Mouse (Mus musculus) embryonic facial prominence, embryonic 11.5 days (tissue): Measurements from ENCODE around the gene Tcf3. TPM values are rescaled to one million over a fixed set of nuclear protein-coding genes. Genes with fewer than 3 reads are reported as not detected.
A peak's percentile ranks its signal among the peaks of the same experiment; 100 is the strongest.

ENCODE experiments used
- ATAC-seq: fragments of 200-750 bp; cut with Nextera tagmentation; replicated peaks from 2 replicates; pipeline ENCODE4 v1.8.0; 2017; ENCODE audit warnings: low read depth; ENCODE audit not compliant: insufficient number of reproducible peaks, low FRiP score, low TSS enrichment
- DNase-seq: peaks from one replicate; pipeline ENCODE4 v3.0.0-alpha.2; 2015; ENCODE audit warnings: low spot score
- H3K27ac ChIP-seq: fragments of 300-500 bp; sonication (generic); replicated peaks from 2 replicates; pipeline ENCODE4 v1.5.1; 2014; ENCODE audit warnings: mild to moderate bottlenecking, low read depth, low read length, control low read depth
- H3K27me3 ChIP-seq: fragments of 300-500 bp; sonication (generic); 2 replicates; pipeline ENCODE4 v1.6.1; 2014; ENCODE audit warnings: mild to moderate bottlenecking, low read length, moderate library complexity, mixed read lengths; ENCODE audit not compliant: control insufficient read depth, insufficient read depth
- H3K36me3 ChIP-seq: fragments of 300-500 bp; sonication (generic); replicated peaks from 2 replicates; pipeline ENCODE4 v1.6.1; 2014; ENCODE audit warnings: low read depth, mild to moderate bottlenecking, low read length, moderate library complexity, mixed read lengths; ENCODE audit not compliant: control insufficient read depth, insufficient read depth
- H3K4me1 ChIP-seq: fragments of 300-500 bp; sonication (generic); 2 replicates; pipeline ENCODE4 v1.6.1; 2014; ENCODE audit warnings: low read length, mixed read lengths; ENCODE audit not compliant: control insufficient read depth, insufficient read depth
- H3K4me2 ChIP-seq: fragments of 300-500 bp; sonication (generic); 2 replicates; pipeline ENCODE4 v1.6.1; 2014; ENCODE audit warnings: low read depth, mild to moderate bottlenecking, control low read depth, low read length, moderate library complexity
- H3K4me3 ChIP-seq: fragments of 300-500 bp; sonication (generic); 2 replicates; pipeline ENCODE4 v1.5.1; 2014; ENCODE audit warnings: low read depth, low read length, control low read depth
- H3K9ac ChIP-seq: fragments of 300-500 bp; sonication (generic); replicated peaks from 2 replicates; pipeline ENCODE4 v1.6.1; 2014; ENCODE audit warnings: mild to moderate bottlenecking, control low read depth, low read length
- H3K9me3 ChIP-seq: fragments of 300-500 bp; sonication (generic); replicated peaks from 2 replicates; pipeline ENCODE4 v1.6.1; 2016; ENCODE audit warnings: mild to moderate bottlenecking, low read length, inconsistent platforms, mixed read lengths; ENCODE audit not compliant: control insufficient read depth
- WGBS: fragments of 180-500 bp; shearing (Covaris S2); extraction: QIAGEN DNeasy Blood & Tissue Kit; methylation state at CpG from one replicate; pipeline ENCODE4 v1.1.7; 2014; 5-methylcytosine and 5-hydroxymethylcytosine counted together
- polyA plus RNA-seq: library from polyadenylated mRNA; unstranded; fragments of >200 nt; fragmentation: Nextera tagmentation; extraction: Ambion mirVana; gene quantifications from 2 replicates; pipeline ENCODE4 v1.2.1, GENCODE M21; 2014

The Tcf3 gene
- polyA plus RNA-seq, 1 experiment from 2014 or later: 174 TPM

GRCm38 (mm10) chr10:80425041-80425440, 8.4 kb downstream of the Tcf3 start:
- H3K27me3 ChIP-seq: no peaks in the 10 kb centered on the region
- WGBS: 95% methylated on average over 3 of the region's 3 CpGs
- H3K9me3 ChIP-seq: no peaks in the 10 kb centered on the region
- no peak overlapping the region for H3K27ac ChIP-seq
- DNase-seq (no peak), ATAC-seq (no peak)
- H3K4me3 ChIP-seq: no peak overlapping the region
- H3K4me2 ChIP-seq: no peak overlapping the region
- peaks cover 59% of the 10 kb centered on the region for H3K36me3 ChIP-seq
- H3K9ac ChIP-seq: no peak overlapping the region
- no peaks in the 10 kb centered on the region; the same call in 1 of the 2 replicates for H3K4me1 ChIP-seq

- H3K27me3 ChIP-seq: no peaks in the 10 kb centered on the region
- ATAC-seq (no peak), DNase-seq (peak; percentile 36)
- no peak overlapping the region for H3K4me2 ChIP-seq
- no peaks in the 10 kb centered on the region for H3K9me3 ChIP-seq
- WGBS: 58% methylated on average over 4 of the region's 4 CpGs
- H3K9ac ChIP-seq: no peak overlapping the region
- H3K4me1 ChIP-seq: no peaks in the 10 kb centered on the region
- no peak overlapping the region for H3K4me3 ChIP-seq
- peaks cover 60% of the 10 kb centered on the region for H3K36me3 ChIP-seq
- no peak overlapping the region for H3K27ac ChIP-seq
Measured at GRCm38 (mm10) chr10:80423562-80423961, 9.9 kb downstream of the Tcf3 start.

GRCm38 (mm10) chr10:80421651-80422472, 11.6 kb downstream of the Tcf3 start:
- H3K9me3 ChIP-seq: no peaks in the 10 kb centered on the region
- 90% methylated on average over 9 of the region's 9 CpGs for WGBS
- H3K27ac ChIP-seq: no peak overlapping the region
- ATAC-seq: no peak
- no peaks in the 10 kb centered on the region for H3K27me3 ChIP-seq
- H3K4me2 ChIP-seq: no peak overlapping the region
- DNase-seq: no peak
- H3K9ac ChIP-seq: no peak overlapping the region
- H3K4me1 ChIP-seq: no peaks in the 10 kb centered on the region
- peaks cover 53% of the 10 kb centered on the region for H3K36me3 ChIP-seq
- H3K4me3 ChIP-seq: no peak overlapping the region

GRCm38 (mm10) chr10:80421208-80421607, 12.2 kb downstream of the Tcf3 start:
- Histone ChIP-seq H3K4me3 (no peak overlapping the region), H3K36me3 (peaks cover 53% of the 10 kb centered on the region), H3K9ac (no peak overlapping the region), H3K4me1 (no peaks in the 10 kb centered on the region), H3K27ac (no peak overlapping the region), H3K27me3 (no peaks in the 10 kb centered on the region), H3K9me3 (no peaks in the 10 kb centered on the region), H3K4me2 (no peak overlapping the region)
- DNase-seq (no peak), ATAC-seq (no peak)
- WGBS: 93% methylated on average over 8 of the region's 8 CpGs

- Histone ChIP-seq H3K4me1 (no peaks in the 10 kb centered on the region), H3K27me3 (no peaks in the 10 kb centered on the region), H3K4me3 (no peak overlapping the region), H3K9ac (no peak overlapping the region), H3K36me3 (peaks cover 56% of the 10 kb centered on the region), H3K27ac (no peak overlapping the region), H3K9me3 (no peaks in the 10 kb centered on the region), H3K4me2 (no peak overlapping the region)
- 91% methylated on average over 10 of the region's 10 CpGs for WGBS
- DNase-seq (no peak), ATAC-seq (no peak)
Measured at GRCm38 (mm10) chr10:80420729-80421128, 12.7 kb downstream of the Tcf3 start.

- Histone ChIP-seq H3K4me3 (no peak overlapping the region), H3K9ac (no peak overlapping the region), H3K27ac (no peak overlapping the region), H3K36me3 (peaks cover 56% of the 10 kb centered on the region), H3K27me3 (no peaks in the 10 kb centered on the region), H3K9me3 (no peaks in the 10 kb centered on the region), H3K4me2 (no peak overlapping the region), H3K4me1 (no peaks in the 10 kb centered on the region)
- DNase-seq: no peak
- 86% methylated on average over 8 of the region's 8 CpGs for WGBS
- ATAC-seq: no peak
Measured at GRCm38 (mm10) chr10:80419419-80419818, 14.0 kb downstream of the Tcf3 start.

- peaks cover 62% of the 10 kb centered on the region for H3K36me3 ChIP-seq
- no peak overlapping the region for H3K4me2 ChIP-seq
- no peaks in the 10 kb centered on the region for H3K4me1 ChIP-seq
- no peak overlapping the region for H3K27ac ChIP-seq
- no peak overlapping the region for H3K9ac ChIP-seq
- H3K27me3 ChIP-seq: no peaks in the 10 kb centered on the region
- H3K4me3 ChIP-seq: no peak overlapping the region
- no peak for DNase-seq
- no peaks in the 10 kb centered on the region for H3K9me3 ChIP-seq
- ATAC-seq: no peak
- WGBS: 78% methylated on average over 3 of the region's 3 CpGs
Measured at GRCm38 (mm10) chr10:80418311-80418710, 15.1 kb downstream of the Tcf3 start.

- Histone ChIP-seq H3K4me3 (no peak overlapping the region), H3K4me1 (no peaks in the 10 kb centered on the region), H3K4me2 (no peak overlapping the region), H3K36me3 (peaks cover 67% of the 10 kb centered on the region), H3K9me3 (no peaks in the 10 kb centered on the region), H3K27me3 (no peaks in the 10 kb centered on the region), H3K9ac (no peak overlapping the region), H3K27ac (no peak overlapping the region)
- DNase-seq (no peak), ATAC-seq (no peak)
- 92% methylated on average over 1 of the region's 1 CpGs for WGBS
Measured at GRCm38 (mm10) chr10:80417841-80418240, 15.6 kb downstream of the Tcf3 start.
